Mouse (Mus musculus) kidney, postnatal 36 days (tissue): ENCODE results near the gene Elovl5.

Source experiments
- DNase-seq, 2 experiments: peaks; one replicate each; pipeline ENCODE4 v3.0.0; 2021 to 2022; ENCODE audit warnings: mixed read lengths in 2 of 2

Elovl5 gene

DNA sequence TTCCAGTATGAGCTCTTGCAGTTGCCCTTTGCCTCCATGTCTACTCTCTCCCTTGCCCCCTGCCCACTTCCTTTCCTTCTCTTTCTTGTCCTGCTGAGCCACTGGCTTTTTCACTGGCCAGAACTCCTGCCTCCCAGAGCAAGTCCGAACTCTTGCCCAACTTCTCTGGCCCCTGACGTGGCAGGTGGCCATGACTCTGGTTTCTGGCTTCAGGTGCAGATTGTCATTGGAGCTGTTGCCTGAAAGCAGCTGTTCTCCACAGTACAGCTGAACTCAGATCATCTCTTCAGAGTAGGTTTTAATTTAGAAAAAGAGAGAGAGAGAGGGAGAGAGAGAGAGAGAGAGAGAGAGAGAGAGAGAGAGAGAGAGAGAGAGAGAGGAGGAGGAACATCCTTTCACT is 86.1 kb downstream of the Elovl5 start:
- no peak for DNase-seq

DNA sequence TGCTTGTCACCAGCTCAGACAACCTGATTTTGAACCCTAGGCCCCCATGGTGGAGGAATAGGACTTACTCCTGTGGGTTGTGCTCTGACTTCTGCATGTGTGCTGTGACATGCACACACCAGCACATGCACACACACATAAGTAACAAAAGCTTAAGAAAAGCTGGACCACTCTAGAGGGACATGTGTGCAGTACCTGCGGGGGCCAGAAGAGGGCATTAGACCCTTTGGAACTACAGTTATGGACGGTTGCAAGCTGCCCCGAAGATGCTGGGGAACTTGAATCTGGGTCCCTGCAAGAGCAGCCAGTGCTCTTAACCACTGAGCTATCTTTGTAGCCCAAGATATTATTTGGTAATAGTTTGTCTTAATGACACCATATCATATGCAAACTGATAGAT is 88.3 kb downstream of the Elovl5 start:
- DNase-seq, result peak in 1 of 2 experiments; percentile 67

GRCm38 (mm10) chr9:78006209-78007001 is 89.2 kb downstream of the Elovl5 start:
- peak; percentile 88 to 96 for DNase-seq

DNA sequence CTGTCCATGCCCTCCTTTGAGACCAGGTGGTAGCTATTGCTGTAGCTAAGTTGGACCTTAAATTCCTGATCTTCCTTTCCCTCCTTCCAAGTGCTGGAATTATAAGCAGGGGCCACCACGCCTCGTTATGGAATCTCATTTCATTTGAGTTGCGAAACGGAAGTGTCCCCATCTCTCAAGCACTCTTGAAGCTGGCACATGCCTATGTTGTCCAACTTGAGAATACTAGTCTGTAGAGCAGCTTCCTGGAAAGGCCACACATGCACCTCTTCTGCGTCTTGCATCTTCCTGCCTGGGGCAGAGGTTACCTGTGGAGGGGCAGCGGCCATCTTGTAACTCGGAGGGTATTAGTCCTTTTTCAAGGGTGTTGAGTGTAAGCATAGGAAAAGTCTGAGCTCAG is 92.2 kb downstream of the Elovl5 start:
- DNase-seq, result no peak

- no peak for DNase-seq
These were observed 93.0 kb downstream of the Elovl5 start for GRCm38 (mm10) chr9:78010187-78010586.

DNA sequence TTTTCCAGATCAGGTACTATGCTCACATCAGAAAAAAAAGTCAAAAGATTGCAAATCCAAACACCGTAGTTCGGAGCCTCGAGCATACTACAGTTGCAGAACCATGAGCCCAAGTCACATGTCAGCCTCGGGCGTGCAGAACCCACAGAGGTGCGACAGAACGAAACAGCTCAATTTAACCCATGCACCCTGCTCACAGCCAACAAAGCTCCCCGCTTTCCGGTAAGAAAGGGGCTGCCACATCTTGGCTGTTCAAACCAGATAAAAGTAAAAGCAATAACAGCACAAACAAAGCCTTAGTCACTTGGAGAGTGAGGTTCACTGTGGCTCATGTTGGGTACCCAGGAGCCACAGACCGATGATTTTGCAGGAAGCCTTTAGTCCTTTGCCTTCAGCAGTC is 93.5 kb downstream of the Elovl5 start:
- DNase-seq, result no peak

DNA sequence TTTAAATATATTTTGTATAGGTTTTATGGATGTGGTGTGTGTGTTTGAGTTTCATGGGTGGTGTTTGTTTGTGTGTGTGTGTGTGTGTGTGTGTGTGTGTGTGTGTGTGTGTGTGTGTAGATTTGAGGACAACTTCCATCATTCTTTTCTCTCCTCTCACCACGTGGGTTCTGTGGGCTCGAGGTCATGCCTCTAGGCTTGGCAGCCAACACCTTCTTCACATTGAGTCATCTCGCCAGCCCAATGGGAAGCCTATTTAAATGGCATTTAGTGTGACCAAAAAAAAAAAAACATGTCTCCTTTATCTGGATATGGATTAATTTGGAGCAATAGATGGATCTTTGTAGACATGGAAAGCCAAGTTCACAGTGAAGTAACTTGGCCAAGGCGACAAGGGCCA is 94.9 kb downstream of the Elovl5 start:
- DNase-seq, result no peak

DNA sequence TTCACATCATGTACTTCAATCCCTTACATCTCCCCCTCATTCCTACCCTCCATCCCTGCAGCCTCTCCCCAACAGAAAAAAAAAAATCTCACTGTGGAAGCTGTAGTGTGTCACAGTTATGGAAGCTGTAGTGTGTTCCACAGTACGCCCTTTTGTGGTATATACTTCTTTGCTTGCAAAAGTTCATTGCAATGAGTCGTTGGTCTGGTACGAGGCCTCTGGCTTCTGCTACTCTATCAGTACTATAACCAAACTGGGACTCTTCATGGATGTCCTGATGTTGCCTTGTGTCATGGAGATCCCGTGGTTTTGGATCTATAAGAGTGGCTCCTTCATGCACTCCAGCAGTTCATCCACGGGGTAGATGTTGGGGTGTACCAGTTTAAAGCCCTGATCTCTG is 95.5 kb downstream of the Elovl5 start:
- DNase-seq, result no peak

- peak in 1 of 2 experiments; percentile 13 for DNase-seq
These were observed 96.6 kb downstream of the Elovl5 start for GRCm38 (mm10) chr9:78013813-78014212.

GRCm38 (mm10) chr9:78015816-78016215 is 98.7 kb downstream of the Elovl5 start:
- peak; percentile 58 to 60 for DNase-seq

DNA sequence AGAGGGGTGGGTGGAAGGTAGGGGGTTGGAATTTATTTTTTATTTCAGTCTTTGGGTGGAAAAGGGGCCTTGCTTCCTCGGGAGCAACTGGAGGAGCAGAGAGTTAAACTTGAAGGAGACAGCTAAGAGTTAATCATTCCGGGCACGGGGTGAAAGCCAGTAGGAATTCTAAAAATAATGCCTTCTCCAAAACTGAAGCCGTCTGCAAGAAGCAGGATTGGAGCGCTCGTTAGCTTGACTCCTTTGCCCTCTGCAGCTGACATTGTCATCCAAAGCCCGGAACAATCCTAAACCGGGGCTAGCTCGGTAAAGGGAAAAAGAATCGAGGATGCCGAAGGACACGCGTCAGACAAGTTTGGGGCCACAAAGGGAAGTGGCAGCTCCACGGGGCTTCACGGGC is 99.1 kb downstream of the Elovl5 start:
- peak; percentile 23 to 45 for DNase-seq

GRCm38 (mm10) chr9:78021256-78021655 is 104.1 kb downstream of the Elovl5 start:
- peak; percentile 54 to 75 for DNase-seq

GRCm38 (mm10) chr9:78022187-78022945 is 105.2 kb downstream of the Elovl5 start:
- DNase-seq, result peak; percentile 36 to 65

DNA sequence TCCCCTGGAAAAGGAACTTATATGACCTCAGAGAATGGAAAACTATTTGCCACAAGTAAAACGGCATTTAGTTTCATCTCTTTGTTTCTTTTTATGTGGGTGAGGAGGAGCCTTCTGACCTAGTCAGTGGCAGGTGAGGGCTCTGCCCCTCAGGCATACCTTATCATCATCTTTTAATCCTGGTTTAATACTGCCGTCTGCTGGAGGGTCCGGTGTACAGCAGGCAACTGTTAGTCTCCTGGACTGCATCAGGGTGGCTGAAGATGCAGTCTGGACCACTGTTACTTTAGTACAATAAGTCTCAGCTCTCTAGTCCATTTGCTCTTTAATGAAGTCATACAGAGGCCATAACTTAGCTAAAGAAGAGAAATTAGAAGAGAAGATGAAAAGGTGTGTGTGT is 107.7 kb downstream of the Elovl5 start:
- DNase-seq, result peak; percentile 68 to 84

GRCm38 (mm10) chr9:78027099-78027498 is 109.9 kb downstream of the Elovl5 start:
- peak; percentile 67 to 82 for DNase-seq

DNA sequence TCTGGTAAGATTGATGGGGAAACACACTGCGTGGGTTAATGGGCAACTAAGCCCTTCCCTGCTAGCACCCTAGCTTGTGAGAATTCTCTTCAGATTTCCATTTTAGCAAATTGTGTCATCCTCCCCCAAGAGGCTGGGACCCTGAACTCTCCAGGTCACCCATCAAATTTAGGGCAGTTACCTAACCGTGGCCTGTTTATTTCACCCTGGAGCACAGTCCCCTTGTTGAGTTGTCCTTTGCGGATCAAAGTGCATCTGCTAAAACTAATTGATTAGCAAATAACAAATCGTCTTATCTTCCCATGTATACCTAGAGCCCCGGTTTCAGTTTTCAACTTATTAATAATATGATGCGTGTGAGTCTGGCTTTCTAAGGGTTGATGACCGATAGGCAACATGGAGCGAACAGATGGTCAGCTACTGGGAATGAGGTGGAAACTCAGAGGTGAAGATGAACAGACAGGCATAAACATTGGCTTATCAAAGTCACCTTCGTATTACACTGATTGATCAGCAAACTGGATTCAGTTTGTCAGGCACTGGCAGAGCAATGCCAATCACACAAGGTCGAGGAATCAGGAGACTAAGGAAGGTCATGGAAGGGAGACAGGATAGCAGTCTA is 113.8 kb downstream of the Elovl5 start:
- no peak for DNase-seq

- DNase-seq, result no peak
These were observed 115.8 kb downstream of the Elovl5 start for GRCm38 (mm10) chr9:78032930-78033329.
